In the genomic region with DNA sequence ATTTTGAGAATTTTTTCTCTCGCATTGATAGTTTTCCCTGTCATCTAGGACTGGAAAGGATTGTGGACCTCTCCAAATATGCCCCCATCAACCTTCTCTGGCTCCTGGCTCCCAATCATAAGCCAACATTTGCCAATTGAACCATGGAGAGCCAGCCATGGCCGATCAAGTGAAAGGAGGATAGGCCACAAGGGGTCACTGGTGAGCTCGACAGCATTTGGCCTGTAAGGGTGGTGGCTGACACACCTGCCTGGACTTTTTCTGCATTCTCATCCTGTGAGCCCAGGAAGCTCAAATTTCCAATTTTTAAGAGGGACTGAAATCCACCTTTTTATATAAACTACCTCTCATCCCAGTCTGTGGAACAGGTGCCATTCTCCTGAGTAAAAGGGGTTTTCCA, we compare ENCODE assay signal across 9 mouse cellular contexts. TPM values are rescaled to one million over a fixed set of nuclear protein-coding genes. Genes with fewer than 3 reads are reported as not detected.
DNase-seq lines count a peak whose midpoint lies in the region; TF ChIP-seq lines count a peak whose summit lies in the region.
"Had no signal": no experiment of that assay in that cellular context is flagged by ENCODE, and none has a peak within 500 bp of the region (broad histone marks: within the 10 kb centered on the region; RNA-seq: fewer than 3 reads in every experiment).

No protein-coding gene starts in this region.

- H3K27me3 ChIP-seq in limb, embryonic 10.5 days (ENCODE audit: low read depth, poor library complexity, severe bottlenecking), result no peaks in the 10 kb centered on the region
- H3K27me3 ChIP-seq in cerebellum, adult 2 months (ENCODE audit: control insufficient read depth, insufficient read depth, low read length), result no peaks in the 10 kb centered on the region
- H3K27me3 ChIP-seq: neural tube, embryonic 13.5 days had no signal

- in situ Hi-C loops in ES-E14 (cut with MboI; ENCODE audit: low sequenced_read_pairs in 2 of 2, unreplicated experiment in 2 of 2), result loop anchor here (5.0 to 25.0 kb wide), 2 partner anchors 685 to 705 kb away; no protein-coding TSS in a partner anchor

- no peak overlapping the region for H3K4me3 ChIP-seq in ES-E14 (ENCODE audit: insufficient read depth in 1 of 2, low read depth in 1 of 2, low read length in 2 of 2, poor library complexity in 1 of 2, severe bottlenecking in 1 of 2)
- no peak overlapping the region for H3K4me3 ChIP-seq in limb, embryonic 10.5 days
- no peak overlapping the region for H3K4me3 ChIP-seq in cerebellum, adult 2 months (replicated peaks; ENCODE audit: insufficient read depth, low read depth, low read length)
- H3K4me3 ChIP-seq: neural tube, embryonic 13.5 days had no signal

- H3K36me3 ChIP-seq in ES-E14 (ENCODE audit: control insufficient read depth, insufficient read depth, low read length, poor library complexity, severe bottlenecking), result no peaks in the 10 kb centered on the region
- no peaks in the 10 kb centered on the region for H3K36me3 ChIP-seq in limb, embryonic 10.5 days
- H3K36me3 ChIP-seq: neural tube, embryonic 13.5 days had no signal

- WGBS in limb, embryonic 10.5 days, result 47% methylated on average over 3 of the region's 3 CpGs
- WGBS in cerebellum, adult 2 months, result 36% methylated on average over 3 of the region's 3 CpGs

- no peak overlapping the region for H3K27ac ChIP-seq in ES-E14 (ENCODE audit: insufficient read depth, low read depth, low read length, poor library complexity, severe bottlenecking)
- H3K27ac ChIP-seq in limb, embryonic 10.5 days, result no peak overlapping the region
- H3K27ac ChIP-seq in cerebellum, adult 2 months (ENCODE audit: insufficient read depth, low read length), result no peak overlapping the region
- H3K27ac ChIP-seq: neural tube, embryonic 13.5 days had no signal

- H3K4me1 ChIP-seq in ES-E14 (ENCODE audit: control insufficient read depth in 2 of 2, insufficient read depth in 2 of 2, low read length in 2 of 2, poor library complexity in 1 of 2), result 0 out of 4 replicates have a peak, but pooled peaks cover 0 to 2% of the 10 kb centered on the region in 2 experiments
- H3K4me1 ChIP-seq in limb, embryonic 10.5 days, result peaks cover 27% of the 10 kb centered on the region
- H3K4me1 ChIP-seq in cerebellum, adult 2 months (ENCODE audit: control insufficient read depth, insufficient read depth, low read length), result no peaks in the 10 kb centered on the region

- no peak for TF ChIP-seq CTCF in cerebellum, adult 2 months (IDR thresholded peaks at IDR 0.05; ENCODE audit: borderline replicate concordance, insufficient read depth, low read depth, low read length)

- peak; percentile 28 for DNase-seq in kidney, adult 9 months
- DNase-seq in kidney, adult 11 months, result no peak
- DNase-seq in ES-E14 (ENCODE audit: low read depth, low spot score), result peak; percentile 59
- peak; percentile 23 for DNase-seq in adrenal gland, postnatal 25 days
- DNase-seq in limb, embryonic 10.5 days (ENCODE audit: low spot score), result peak; percentile 63
- DNase-seq in MN1 (ENCODE audit: low spot score), result no peak
- no peak for DNase-seq in cerebellum, adult 2 months
- DNase-seq: cerebellum, adult 11 months had no signal

- H3K9me3 ChIP-seq in ES-E14 (ENCODE audit: control insufficient read depth, insufficient read depth, low read depth, low read length), result no peaks in the 10 kb centered on the region
- H3K9me3 ChIP-seq in limb, embryonic 10.5 days (replicated peaks), result no peaks in the 10 kb centered on the region
- H3K9me3 ChIP-seq: neural tube, embryonic 13.5 days had no signal

- TF ChIP-seq POLR2A in cerebellum, adult 2 months (IDR thresholded peaks at IDR 0.05; ENCODE audit: borderline replicate concordance, insufficient read depth, low read length), result no peak

- no peak overlapping the region for H3K9ac ChIP-seq in ES-E14 (ENCODE audit: insufficient read depth, low read depth, low read length, poor library complexity, severe bottlenecking)
- H3K9ac ChIP-seq: neural tube, embryonic 13.5 days had no signal

TF ChIP-seq in ES-E14, 5 proteins besides CTCF, POLR2A, EP300 and RAD21:
- no peak for TF ChIP-seq HCFC1 (IDR thresholded peaks at IDR 0.05; ENCODE audit: borderline replicate concordance, insufficient read depth, low read length)
- no peak for TF ChIP-seq ZNF384 (IDR thresholded peaks at IDR 0.05; ENCODE audit: low read depth, low read length)
- TF ChIP-seq MAFK (IDR thresholded peaks at IDR 0.05; ENCODE audit: insufficient read depth, low read depth, low read length), result no peak
- no peak for TF ChIP-seq CHD2 (IDR thresholded peaks at IDR 0.05; ENCODE audit: low read depth, low read length)
- no peak for TF ChIP-seq ZC3H11A (IDR thresholded peaks at IDR 0.05; ENCODE audit: borderline replicate concordance, low read depth, low read length)

RNA-seq across cellular contexts. Expression of gene Egfem1, which starts 50.0 kb away (rescaled TPM):
- 0.18 TPM in 1 of 2 replicates, not detected in the other for total RNA-seq in ES-E14 (2012; rRNA removed)
- 0.46 TPM in 1 of 2 replicates, not detected in the other for total RNA-seq in adrenal gland, postnatal 25 days (2021)
- 0.41 and 2.6 TPM in 2 replicates for polyA plus RNA-seq in limb, embryonic 10.5 days (2016; fragmentation: Nextera tagmentation; extraction: Ambion mirVana)
- polyA plus RNA-seq in cerebellum, adult 2 months (2012; rRNA removed), result 1.7 and 3.6 TPM in 2 replicates

Comparison
In these comparisons a context has a peak if more than half of its experiments do, and no peak if none do; other contexts are left out.
1. DNase-seq: peak in kidney, adult 9 months (single experiment), ES-E14 (single experiment), adrenal gland, postnatal 25 days (single experiment) and limb, embryonic 10.5 days (single experiment); none in kidney, adult 11 months (single experiment), MN1 (single experiment) and cerebellum, adult 2 months (0 of 2).